ENCODE assay signal across 16 mouse cellular contexts in genomic region chr5:75917231-75917630, GRCm38 (mm10).
DNase-seq lines count a peak whose midpoint lies in the region; ATAC-seq lines count a peak whose summit lies in the region.
"Had no signal": no experiment of that assay in that cellular context is flagged by ENCODE, and none has a peak within 500 bp of the region (broad histone marks: within the 10 kb centered on the region; RNA-seq: fewer than 3 reads in every experiment).

No protein-coding gene starts in this region.

- H3K4me2 ChIP-seq in heart, embryonic 11.5 days = no peak overlapping the region
- H3K4me2 ChIP-seq in heart, embryonic 16.5 days (ENCODE audit: low read depth, low read length) = no peak overlapping the region
- no peak overlapping the region for H3K4me2 ChIP-seq in heart, embryonic 12.5 days
- H3K4me2 ChIP-seq: embryonic facial prominence, embryonic 12.5 days; forebrain, embryonic 15.5 days; hindbrain, embryonic 13.5 days had no signal

- DNase-seq in heart, adult 11 months = peak; percentile 89
- peak; percentile 21 for DNase-seq in kidney, postnatal 10 days
- no peak for DNase-seq in kidney, postnatal 4 days
- DNase-seq: adrenal gland, postnatal 10 days; cerebellum, adult 11-12 months; cerebellum, adult 9-10 months; cerebellum, postnatal 25 days; gastrocnemius, postnatal 10 days had no signal

- H3K4me1 ChIP-seq in heart, embryonic 11.5 days (ENCODE audit: control insufficient read depth, insufficient read depth, low read length) = peaks cover 15% of the 10 kb centered on the region
- H3K4me1 ChIP-seq in heart, embryonic 16.5 days (ENCODE audit: control insufficient read depth, insufficient read depth, low read length) = peaks cover 4% of the 10 kb centered on the region; the same call in 1 of the 2 replicates
- H3K4me1 ChIP-seq in heart, embryonic 12.5 days (replicated peaks) = peaks cover 14% of the 10 kb centered on the region
- peaks cover 11% of the 10 kb centered on the region; the same call in 1 of the 2 replicates for H3K4me1 ChIP-seq in brown adipose tissue, adult 24 weeks (ENCODE audit: control insufficient read depth, insufficient read depth, insufficient read length, low read length)
- H3K4me1 ChIP-seq: embryonic facial prominence, embryonic 12.5 days; forebrain, embryonic 15.5 days had no signal

- no peaks in the 10 kb centered on the region for H3K9me3 ChIP-seq in heart, embryonic 11.5 days (replicated peaks; ENCODE audit: control insufficient read depth, low read length)
- no peaks in the 10 kb centered on the region for H3K9me3 ChIP-seq in heart, embryonic 16.5 days (replicated peaks; ENCODE audit: control insufficient read depth, low read length)
- no peaks in the 10 kb centered on the region for H3K9me3 ChIP-seq in heart, embryonic 12.5 days (replicated peaks)
- H3K9me3 ChIP-seq: embryonic facial prominence, embryonic 12.5 days; forebrain, embryonic 15.5 days; hindbrain, embryonic 13.5 days had no signal

- ATAC-seq in heart, embryonic 11.5 days (replicated peaks; ENCODE audit: insufficient number of reproducible peaks, low FRiP score, low TSS enrichment) = no peak
- ATAC-seq in heart, embryonic 16.5 days (replicated peaks; ENCODE audit: extremely low read depth, insufficient read depth, low FRiP score) = no peak
- no peak for ATAC-seq in heart, embryonic 12.5 days (ENCODE audit: insufficient number of reproducible peaks, low FRiP score)
- ATAC-seq: forebrain, embryonic 15.5 days; hindbrain, postnatal 0 days had no signal

- WGBS in heart, embryonic 11.5 days (ENCODE audit: insufficient replicate concordance) = 66% methylated on average over 4 of the region's 4 CpGs
- 64% methylated on average over 4 of the region's 4 CpGs for WGBS in heart, embryonic 16.5 days
- WGBS in heart, embryonic 12.5 days = 65% methylated on average over 4 of the region's 4 CpGs

- H3K4me3 ChIP-seq in heart, embryonic 11.5 days (ENCODE audit: low read depth, low read length) = no peak overlapping the region
- H3K4me3 ChIP-seq in heart, embryonic 16.5 days (ENCODE audit: low read length) = no peak overlapping the region
- H3K4me3 ChIP-seq in heart, embryonic 12.5 days = no peak overlapping the region
- no peak overlapping the region for H3K4me3 ChIP-seq in brown adipose tissue, adult 24 weeks (ENCODE audit: insufficient read depth, low read depth, low read length)
- H3K4me3 ChIP-seq: embryonic facial prominence, embryonic 12.5 days; forebrain, embryonic 15.5 days; hindbrain, embryonic 13.5 days had no signal

- H3K36me3 ChIP-seq in heart, embryonic 11.5 days (ENCODE audit: control insufficient read depth, insufficient read depth, low read length) = no peaks in the 10 kb centered on the region
- no peaks in the 10 kb centered on the region for H3K36me3 ChIP-seq in heart, embryonic 16.5 days (ENCODE audit: control insufficient read depth, insufficient read depth)
- no peaks in the 10 kb centered on the region for H3K36me3 ChIP-seq in heart, embryonic 12.5 days
- H3K36me3 ChIP-seq: embryonic facial prominence, embryonic 12.5 days; forebrain, embryonic 15.5 days; hindbrain, embryonic 13.5 days had no signal

- no peak overlapping the region for H3K27ac ChIP-seq in heart, embryonic 11.5 days (ENCODE audit: low read depth, low read length)
- H3K27ac ChIP-seq in heart, embryonic 16.5 days (ENCODE audit: low read length) = peak overlapping the region; percentile 51; the same call in 1 of the 2 replicates
- no peak overlapping the region for H3K27ac ChIP-seq in heart, embryonic 12.5 days (ENCODE audit: poor library complexity, severe bottlenecking)
- peak overlapping the region; percentile 97 for H3K27ac ChIP-seq in brown adipose tissue, adult 24 weeks (replicated peaks; ENCODE audit: low read depth, low read length)
- H3K27ac ChIP-seq: embryonic facial prominence, embryonic 12.5 days; forebrain, embryonic 15.5 days; hindbrain, embryonic 13.5 days; hindbrain, postnatal 0 days had no signal

- H3K9ac ChIP-seq in heart, embryonic 11.5 days (ENCODE audit: low read depth, low read length) = no peak overlapping the region
- H3K9ac ChIP-seq in heart, embryonic 16.5 days (ENCODE audit: low read length) = no peak overlapping the region
- no peak overlapping the region for H3K9ac ChIP-seq in heart, embryonic 12.5 days
- H3K9ac ChIP-seq: embryonic facial prominence, embryonic 12.5 days; forebrain, embryonic 15.5 days; hindbrain, embryonic 13.5 days had no signal

- H3K27me3 ChIP-seq in heart, embryonic 11.5 days (ENCODE audit: control insufficient read depth, insufficient read depth, low read length) = no peaks in the 10 kb centered on the region
- no peaks in the 10 kb centered on the region for H3K27me3 ChIP-seq in heart, embryonic 16.5 days (ENCODE audit: control insufficient read depth, insufficient read depth, low read length)
- H3K27me3 ChIP-seq in heart, embryonic 12.5 days (replicated peaks) = no peaks in the 10 kb centered on the region
- H3K27me3 ChIP-seq: embryonic facial prominence, embryonic 12.5 days; forebrain, embryonic 15.5 days; hindbrain, embryonic 13.5 days had no signal

Comparison
In these comparisons a context has a peak if more than half of its experiments do, and no peak if none do; other contexts are left out.
1. DNase-seq: peak in heart, adult 11 months (single experiment) and kidney, postnatal 10 days (single experiment); none in kidney, postnatal 4 days (0 of 2).
2. H3K27ac ChIP-seq: peak in heart, embryonic 16.5 days (single experiment) and brown adipose tissue, adult 24 weeks (single experiment); none in heart, embryonic 11.5 days (single experiment) and heart, embryonic 12.5 days (single experiment).